Mouse (Mus musculus) CD8-positive naive resting alpha-beta T cell, adult 2 months (primary cell): ENCODE measurements around the gene Olfr1342.

Experiments
- DNase-seq, 2 experiments: peaks; one replicate each; pipeline ENCODE4 v3.0.0; 2022; ENCODE audit warnings: low read depth in 2 of 2, low spot score in 2 of 2

Gene Olfr1342

DNA sequence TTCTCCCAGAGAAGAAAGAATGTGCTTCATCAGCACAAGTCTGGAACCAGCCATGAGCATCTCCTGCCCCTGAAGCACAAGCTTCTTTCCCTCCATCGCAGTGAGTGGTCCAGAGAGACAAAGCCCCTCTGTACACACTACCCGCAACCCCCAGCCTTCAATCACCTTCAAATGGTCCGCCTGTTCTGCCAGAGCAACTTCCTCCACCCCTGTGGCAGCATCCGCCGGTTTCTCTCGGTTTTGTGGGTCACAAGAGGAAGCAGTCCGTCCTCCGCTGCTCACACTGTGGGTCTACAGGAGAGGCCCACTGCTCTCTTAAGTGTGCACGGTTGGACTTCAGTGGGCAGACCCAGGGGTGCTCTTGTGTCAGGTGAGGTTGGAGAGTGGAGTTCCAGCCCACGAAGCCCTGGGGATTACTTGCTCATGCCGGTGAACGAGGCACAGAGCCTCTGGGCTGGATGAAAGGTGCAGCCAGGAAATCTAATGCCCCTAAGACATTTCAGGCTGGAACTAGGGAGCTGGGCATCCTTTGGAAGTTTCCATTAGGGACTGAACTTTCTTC, at the start of gene Olfr1342:
Gene Olfr1342 (minus strand): TSS at position 345 of the 562 bp plus-strand sequence.
- DNase-seq, result no peak

GRCm38 (mm10) chr4:118741881-118742280, 49.3 kb upstream of the Olfr1342 start:
- DNase-seq, result no peak

- DNase-seq, result no peak
Observed at GRCm38 (mm10) chr4:118740988-118741698, 48.6 kb upstream of the Olfr1342 start.

- no peak for DNase-seq
Observed at GRCm38 (mm10) chr4:118739574-118739973, 47.0 kb upstream of the Olfr1342 start.

GRCm38 (mm10) chr4:118731875-118732274, 39.3 kb upstream of the Olfr1342 start, which contains the start of gene Olfr1339:
Gene Olfr1339, plus strand, starts transcription at chr4:118732175.
- DNase-seq, result no peak

DNA sequence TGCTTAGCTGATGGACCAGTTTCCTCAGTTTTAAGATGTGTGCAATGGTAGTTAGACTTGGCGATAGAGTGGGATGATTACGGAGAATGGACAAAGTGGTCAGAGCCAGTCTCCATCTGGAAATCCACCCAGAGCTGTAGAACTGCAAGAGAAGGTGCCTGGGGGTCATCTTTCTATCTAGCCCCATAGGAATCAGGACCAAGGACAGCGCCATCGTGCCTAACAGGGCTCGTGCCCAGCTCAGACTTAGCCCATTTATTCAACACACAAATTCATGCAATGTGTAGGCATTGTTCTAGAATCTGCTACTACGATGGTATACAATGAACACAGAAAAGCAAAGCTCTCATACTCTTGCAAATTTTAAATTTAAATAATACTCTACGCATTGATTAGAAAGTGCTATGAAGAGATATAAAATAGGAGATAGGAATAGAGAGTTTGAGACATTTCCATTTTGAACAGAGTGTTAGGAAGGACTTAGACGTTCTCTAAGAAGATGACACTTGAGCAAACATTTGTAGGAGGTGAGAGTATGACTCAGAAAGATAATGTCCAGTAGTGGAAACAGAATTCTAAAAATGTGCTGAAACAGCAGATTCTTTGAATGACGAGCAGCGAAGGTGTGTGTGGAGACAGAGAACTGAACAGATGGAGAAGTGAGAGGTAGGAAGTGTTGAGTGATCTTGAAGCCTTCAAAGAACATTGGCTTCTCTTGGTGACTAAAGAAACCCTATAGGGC, 29.4 kb upstream of the Olfr1342 start:
- DNase-seq, result no peak

GRCm38 (mm10) chr4:118719838-118720237, 27.3 kb upstream of the Olfr1342 start, which contains the start of gene Olfr1340:
Gene Olfr1340, plus strand, starts transcription at chr4:118720138.
- DNase-seq, result no peak

- DNase-seq, result no peak
Observed at GRCm38 (mm10) chr4:118711656-118712055, 19.1 kb upstream of the Olfr1342 start.

GRCm38 (mm10) chr4:118708086-118708485, 15.5 kb upstream of the Olfr1342 start:
- DNase-seq, result no peak

DNA sequence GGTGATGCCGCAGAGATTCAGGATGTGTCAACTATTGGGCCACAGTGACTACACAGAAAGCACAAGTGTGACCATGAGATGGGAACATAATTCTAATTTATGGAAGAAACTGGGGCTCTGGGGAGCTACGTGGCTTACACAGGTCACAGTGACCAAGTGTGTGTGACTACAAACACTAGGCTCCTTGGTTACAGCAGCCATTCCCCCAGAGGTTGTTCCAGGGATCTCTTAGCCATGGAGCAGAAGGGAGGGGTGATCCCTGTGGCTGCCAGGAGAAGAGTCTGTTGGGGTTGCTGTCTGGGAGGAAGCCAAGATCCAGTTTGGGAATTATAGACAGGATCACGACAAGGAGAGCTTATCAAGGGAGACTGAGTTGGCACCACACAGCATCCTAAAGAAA, 10.7 kb upstream of the Olfr1342 start, which contains the start of gene Olfr1341:
Gene Olfr1341 (plus strand): TSS at position 301 of the 400 bp plus-strand sequence.
- no peak for DNase-seq

DNA sequence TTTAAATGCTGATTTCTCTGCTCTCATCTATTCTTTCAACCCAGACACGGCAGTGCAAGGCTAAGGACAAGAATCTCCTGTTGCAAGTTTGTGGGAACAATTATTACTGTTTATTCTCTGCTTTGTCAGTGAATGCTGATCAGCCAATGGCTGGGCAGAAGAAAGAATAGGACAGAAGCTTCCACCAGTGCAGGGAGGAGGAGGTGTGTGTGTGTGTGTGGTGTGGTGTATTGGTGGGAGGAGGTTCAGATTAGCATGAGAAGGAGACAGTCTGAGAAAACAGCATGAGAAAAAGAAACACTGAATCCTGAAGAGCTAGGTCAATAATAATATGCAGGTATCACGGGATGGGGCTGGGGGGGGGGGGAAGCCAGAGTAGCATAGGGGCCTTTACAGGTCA, 1.3 kb upstream of the Olfr1342 start:
- DNase-seq, result no peak

- no peak for DNase-seq
Observed at GRCm38 (mm10) chr4:118687086-118687485, 5.5 kb downstream of the Olfr1342 start.

DNA sequence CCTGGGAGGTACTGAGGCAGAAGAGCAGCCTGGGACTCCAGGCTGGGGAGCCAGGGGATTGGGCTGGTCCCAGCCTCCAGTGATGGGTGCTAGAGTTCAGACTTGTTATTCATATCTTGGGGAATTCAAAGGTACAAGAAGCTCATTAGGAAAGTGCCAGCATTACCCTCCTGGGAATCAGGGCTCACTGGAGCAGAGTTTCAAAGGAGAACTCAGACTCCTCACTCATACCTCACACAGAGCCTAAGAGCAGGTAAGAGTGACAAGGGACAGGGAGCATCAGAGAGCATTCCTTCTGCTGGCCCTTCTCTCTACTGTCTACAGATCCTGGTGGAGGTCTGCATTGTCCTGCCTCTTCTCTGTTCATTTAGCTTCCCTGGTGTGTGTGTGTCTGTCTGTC, 33.9 kb downstream of the Olfr1342 start, which contains the start of gene Olfr62:
Gene Olfr62 (plus strand): TSS at position 301 of the 400 bp plus-strand sequence.
- no peak for DNase-seq

DNA sequence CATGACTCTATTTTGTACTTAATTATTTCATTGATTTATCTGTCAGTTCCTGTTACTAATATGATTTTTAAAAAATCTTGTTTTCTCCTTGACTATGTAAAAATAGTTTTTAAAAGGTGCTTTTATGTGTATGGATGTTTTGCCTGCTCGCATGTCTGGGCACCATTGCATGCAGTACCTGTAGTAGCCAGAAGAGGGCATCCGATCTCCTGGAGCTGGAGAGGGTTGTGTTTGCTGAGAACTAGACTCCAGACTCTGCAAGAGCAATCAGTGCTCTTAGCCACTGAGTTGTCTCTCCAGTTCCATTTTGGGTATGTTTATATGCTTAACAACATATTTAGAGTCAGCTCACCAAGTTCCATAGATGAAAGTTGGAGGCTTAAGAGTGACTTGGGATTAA, 47.3 kb downstream of the Olfr1342 start:
- peak; percentile 41 to 51 for DNase-seq

DNA sequence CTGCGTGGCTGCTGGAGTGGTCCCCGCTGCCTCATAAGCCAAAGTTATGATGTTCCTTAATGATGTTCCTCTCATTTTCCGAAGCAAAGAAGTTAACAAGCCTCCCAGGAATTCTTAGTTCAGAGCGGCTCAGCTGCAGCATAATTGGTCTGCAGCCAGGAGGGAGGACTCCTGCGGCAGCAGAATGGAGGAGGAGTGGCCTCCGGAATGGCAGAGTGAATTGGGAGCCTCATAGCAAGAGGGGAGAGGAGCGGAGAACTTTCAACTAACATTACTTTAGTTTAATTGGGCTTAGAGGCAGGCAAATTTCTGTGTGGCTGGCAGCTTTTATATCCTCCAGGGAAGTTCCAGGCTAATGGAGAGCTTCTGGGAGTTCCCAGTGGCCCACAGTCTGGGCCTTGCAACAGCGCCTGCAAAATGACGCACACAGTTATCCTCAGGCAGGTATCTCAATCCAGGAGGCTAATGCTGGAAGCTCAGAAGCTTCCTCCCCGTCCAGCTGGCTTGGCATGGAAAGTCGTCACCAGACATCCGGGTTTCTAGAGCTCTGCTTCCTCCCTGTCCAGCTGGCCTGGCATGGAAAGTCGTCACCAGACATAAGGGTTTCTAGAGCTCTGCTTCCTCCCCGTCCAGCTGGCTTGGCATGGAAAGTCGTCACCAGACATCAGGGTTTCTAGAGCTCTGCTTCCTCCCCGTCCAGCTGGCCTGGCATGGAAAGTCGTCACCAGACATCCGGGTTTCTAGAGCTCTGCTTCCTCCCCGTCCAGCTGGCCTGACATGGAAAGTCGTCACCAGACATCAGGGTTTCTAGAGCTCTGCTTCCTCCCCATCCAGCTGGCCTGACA, 50.0 kb downstream of the Olfr1342 start:
- DNase-seq, result no peak
